Mouse (Mus musculus) left cerebral cortex, adult 18-20 months (tissue): ENCODE results near the gene Cnr2. TPM values are rescaled to one million over a fixed set of nuclear protein-coding genes. Genes with fewer than 3 reads are reported as not detected.
A peak's percentile ranks its signal among the peaks of the same experiment; 100 is the strongest.

Experiments
- DNase-seq, 2 experiments: peaks; one replicate each; pipeline ENCODE4 v3.0.0; 2021 to 2022; ENCODE audit warnings: low spot score in 2 of 2, mixed read lengths in 1 of 2
- total RNA-seq, 2 experiments: library from RNA; stranded (reverse); gene quantifications; 2 replicates each; pipeline ENCODE4 v1.2.3; 2021

Gene Cnr2
- total RNA-seq, 2 experiments from 2014 or later: not detected

- no peak for DNase-seq
Measured at GRCm38 (mm10) chr4:135962946-135963345, 67.8 kb downstream of the Cnr2 start.

- DNase-seq: peak; percentile 96 to 97
Measured at GRCm38 (mm10) chr4:135963457-135964193, 68.4 kb downstream of the Cnr2 start, which contains the start of gene Gale. Gene Gale (plus strand): TSS chr4:135963727.

- peak; percentile 27 to 48 for DNase-seq
Measured at GRCm38 (mm10) chr4:135964426-135964825, 69.2 kb downstream of the Cnr2 start.

GRCm38 (mm10) chr4:135965113-135965512 is 69.9 kb downstream of the Cnr2 start:
- DNase-seq: no peak

GRCm38 (mm10) chr4:135966283-135966682 is 71.1 kb downstream of the Cnr2 start:
- DNase-seq: no peak

- DNase-seq: no peak
Measured at GRCm38 (mm10) chr4:135967086-135967760, 72.0 kb downstream of the Cnr2 start.

GRCm38 (mm10) chr4:135968271-135968869 is 73.2 kb downstream of the Cnr2 start:
- DNase-seq: no peak

- DNase-seq: no peak
Measured at GRCm38 (mm10) chr4:135969070-135969750, 74.0 kb downstream of the Cnr2 start.

Other genes starting within 250 kb of the Cnr2 start
- gene Ifnlr1, start 209.1 kb upstream of the Cnr2 start, total RNA-seq: under 1 TPM; 0.28 to 0.37 TPM
- gene Il22ra1, start 167.2 kb upstream of the Cnr2 start, total RNA-seq: under 1 TPM in 1 of 2 experiments, not detected in 1; 0.14 TPM
- gene Myom3, start 135.7 kb upstream of the Cnr2 start, total RNA-seq: 1 to 10 TPM in 1 of 2 experiments, under 1 TPM in 1; 0.77 to 1.7 TPM
- 10 to 100 TPM; 72.3 to 76.1 TPM for gene Srsf10, start 39.6 kb upstream of the Cnr2 start, total RNA-seq
- 10 to 100 TPM; 39.6 to 52.7 TPM for gene Pnrc2, start 21.5 kb upstream of the Cnr2 start, total RNA-seq
- 10 to 100 TPM; 33.6 to 36.5 TPM for gene Fuca1, start 25.3 kb downstream of the Cnr2 start, total RNA-seq
- gene Hmgcl, start 51.1 kb downstream of the Cnr2 start, total RNA-seq: 10 to 100 TPM; 36.0 to 36.7 TPM
- gene Gale, start 68.3 kb downstream of the Cnr2 start, total RNA-seq: 10 to 100 TPM; 25.0 to 28.0 TPM
- 10 to 100 TPM; 94.5 to 97.4 TPM for gene Lypla2, start 77.2 kb downstream of the Cnr2 start, total RNA-seq
- gene Pithd1, start 91.9 kb downstream of the Cnr2 start, total RNA-seq: 10 to 100 TPM; 93.6 to 94.4 TPM
- 10 to 100 TPM; 25.6 to 26.0 TPM for gene Eloa, start 126.4 kb downstream of the Cnr2 start, total RNA-seq
- 100 to 1,000 TPM; 277 to 280 TPM for gene Rpl11, start 158.0 kb downstream of the Cnr2 start, total RNA-seq
- gene Id3, start 248.1 kb downstream of the Cnr2 start, total RNA-seq: 10 to 100 TPM; 34.9 to 43.2 TPM